Mouse (Mus musculus): ENCODE data around the gene Commd6. TPM values are rescaled to one million over a fixed set of nuclear protein-coding genes. Genes with fewer than 3 reads are reported as not detected.

The Commd6 gene
- polyA plus RNA-seq, 2 experiments, result 20.2 to 40.7 TPM

DNA sequence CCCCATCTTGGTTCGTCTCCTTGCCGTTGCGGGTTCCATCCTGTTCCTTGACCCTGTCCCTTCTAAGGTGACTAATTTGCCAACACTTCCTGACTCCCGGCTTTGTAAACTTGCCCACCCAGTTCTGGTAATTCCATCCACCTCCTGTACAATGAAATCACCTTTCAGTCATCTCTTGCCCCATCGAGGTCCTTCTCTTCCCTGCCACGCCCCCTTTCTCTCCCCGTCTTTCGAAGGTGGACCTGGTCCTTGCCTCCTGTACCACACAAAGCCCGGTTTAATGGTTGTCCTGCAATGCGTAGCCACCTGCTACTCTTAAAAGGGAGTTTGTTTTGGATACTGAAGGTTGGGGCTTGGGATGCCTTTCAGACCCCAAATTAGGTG lies 14.0 kb upstream of the Commd6 start:
- no peaks in the 10 kb centered on the region; the same call in 1 of the 2 replicates for H3K27me3 ChIP-seq (ENCODE audit: control insufficient read depth, insufficient read depth, low read length)
- H3K4me2 ChIP-seq (ENCODE audit: low read depth), result peak overlapping the region; percentile 91
- H3K36me3 ChIP-seq (replicated peaks; ENCODE audit: control insufficient read depth, insufficient read depth, low read depth), result no peaks in the 10 kb centered on the region
- no peaks in the 10 kb centered on the region for H3K9me3 ChIP-seq (ENCODE audit: control insufficient read depth, low read length)
- under 1% methylated on average over 10 of the region's 10 CpGs for WGBS (ENCODE audit: insufficient replicate concordance)
- peak overlapping the region; percentile 82 for H3K9ac ChIP-seq (replicated peaks)
- peaks cover 5 to 6% of the 10 kb centered on the region in 2 experiments; a peak in 2 of 4 replicates for H3K4me1 ChIP-seq (replicated peaks; ENCODE audit: control insufficient read depth in 2 of 2, insufficient read depth in 2 of 2, low read length in 1 of 2)
- H3K27ac ChIP-seq, result no peak overlapping the region
- no peak for ATAC-seq (ENCODE audit: insufficient read depth)
- H3K4me3 ChIP-seq (ENCODE audit: insufficient read depth in 1 of 2, low read depth in 2 of 2, low read length in 2 of 2), result peak overlapping the region; percentile 82 to 90
- TF ChIP-seq CTCF (IDR thresholded peaks at IDR 0.05; ENCODE audit: low read depth) (no peak), EP300 (IDR thresholded peaks at IDR 0.05; ENCODE audit: low read depth) (no peak)
- peak in 1 of 3 experiments; percentile 14 for DNase-seq (ENCODE audit: low read depth in 3 of 3, low spot score in 3 of 3)

GRCm38 (mm10) chr14:101653581-101654525 lies 13.4 kb upstream of the Commd6 start, which contains the start of gene Uchl3:
Gene Uchl3 (plus strand): TSS chr14:101653967.
- peak; percentile 99 for TF ChIP-seq CTCF (IDR thresholded peaks at IDR 0.05; ENCODE audit: low read depth)
- no peak for TF ChIP-seq EP300 (IDR thresholded peaks at IDR 0.05; ENCODE audit: low read depth)
- Histone ChIP-seq H3K4me1 (replicated peaks; ENCODE audit: control insufficient read depth in 2 of 2, insufficient read depth in 2 of 2, low read length in 1 of 2) (peaks cover 5 to 6% of the 10 kb centered on the region in 2 experiments; a peak in 2 of 4 replicates), H3K4me3 (ENCODE audit: insufficient read depth in 1 of 2, low read depth in 2 of 2, low read length in 2 of 2) (peak within 1 kb of the TSS; percentile 82 to 90), H3K27ac (no peak within 1 kb of the TSS), H3K4me2 (ENCODE audit: low read depth) (peak within 1 kb of the TSS; percentile 91), H3K9me3 (ENCODE audit: control insufficient read depth, low read length) (no peaks in the 10 kb centered on the region), H3K27me3 (ENCODE audit: control insufficient read depth, insufficient read depth, low read length) (no peaks in the 10 kb centered on the region; the same call in 1 of the 2 replicates), H3K9ac (replicated peaks) (peak within 1 kb of the TSS; percentile 82), H3K36me3 (replicated peaks; ENCODE audit: control insufficient read depth, insufficient read depth, low read depth) (no peaks in the 10 kb centered on the region)
- DNase-seq (ENCODE audit: low read depth in 3 of 3, low spot score in 3 of 3) (peak; percentile 82 to 87 (median 84)), ATAC-seq (ENCODE audit: insufficient read depth) (peak; percentile 92)
- under 1% methylated on average over 74 of the region's 81 CpGs for WGBS (ENCODE audit: insufficient replicate concordance)

DNA sequence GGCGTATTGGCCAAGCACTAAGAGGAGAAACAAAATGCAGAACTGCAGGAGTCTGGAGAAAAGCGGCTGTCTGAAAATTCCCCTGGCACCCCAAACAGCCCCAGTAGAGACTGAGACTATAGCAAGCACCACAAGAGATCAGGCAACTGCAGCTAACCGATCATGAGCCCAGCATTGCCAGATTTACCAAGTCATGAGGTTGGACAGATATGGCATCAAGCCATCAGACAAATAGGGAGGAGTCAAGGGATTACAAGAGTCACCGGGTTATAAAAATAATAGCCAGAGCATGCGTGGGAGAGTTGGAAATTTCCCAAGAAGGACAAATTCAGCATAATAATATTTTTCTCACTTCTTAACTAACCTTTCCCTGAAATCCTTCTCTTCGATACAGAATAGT lies 12.1 kb upstream of the Commd6 start:
- H3K4me3 ChIP-seq (ENCODE audit: insufficient read depth in 1 of 2, low read depth in 2 of 2, low read length in 2 of 2), result no peak overlapping the region
- TF ChIP-seq CTCF (IDR thresholded peaks at IDR 0.05; ENCODE audit: low read depth) (no peak), EP300 (IDR thresholded peaks at IDR 0.05; ENCODE audit: low read depth) (no peak)
- H3K9ac ChIP-seq (replicated peaks), result no peak overlapping the region
- WGBS (ENCODE audit: insufficient replicate concordance), result 77% methylated on average over 6 of the region's 6 CpGs
- H3K9me3 ChIP-seq (ENCODE audit: control insufficient read depth, low read length), result no peaks in the 10 kb centered on the region
- no peaks in the 10 kb centered on the region; the same call in 1 of the 2 replicates for H3K27me3 ChIP-seq (ENCODE audit: control insufficient read depth, insufficient read depth, low read length)
- no peak for DNase-seq (ENCODE audit: low read depth in 3 of 3, low spot score in 3 of 3)
- no peak overlapping the region for H3K4me2 ChIP-seq (ENCODE audit: low read depth)
- H3K4me1 ChIP-seq (replicated peaks; ENCODE audit: control insufficient read depth in 2 of 2, insufficient read depth in 2 of 2, low read length in 1 of 2), result peaks cover 5 to 6% of the 10 kb centered on the region in 2 experiments; a peak in 2 of 4 replicates
- no peaks in the 10 kb centered on the region for H3K36me3 ChIP-seq (replicated peaks; ENCODE audit: control insufficient read depth, insufficient read depth, low read depth)
- no peak overlapping the region for H3K27ac ChIP-seq
- no peak for ATAC-seq (ENCODE audit: insufficient read depth)

DNA sequence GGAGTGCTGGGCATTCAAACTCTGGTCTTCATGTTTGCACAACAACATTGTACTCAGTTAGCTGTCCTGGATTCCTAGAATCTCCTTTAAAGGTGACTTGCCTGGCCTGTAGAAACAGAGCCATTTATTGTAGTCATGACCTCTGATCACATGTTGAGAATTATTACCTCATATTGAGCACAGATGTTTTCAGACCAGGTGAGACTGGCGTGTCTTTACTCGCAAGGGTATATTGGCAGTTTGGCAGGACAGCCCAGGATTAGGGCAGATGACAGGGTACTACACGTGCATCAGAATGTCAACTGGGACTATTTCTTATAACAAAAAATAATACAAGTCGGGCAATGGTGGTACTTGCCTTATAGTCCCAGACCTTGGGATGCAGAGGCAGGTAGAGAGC lies 10.1 kb upstream of the Commd6 start:
- TF ChIP-seq CTCF (IDR thresholded peaks at IDR 0.05; ENCODE audit: low read depth) (no peak), EP300 (IDR thresholded peaks at IDR 0.05; ENCODE audit: low read depth) (no peak)
- no peak for ATAC-seq (ENCODE audit: insufficient read depth)

DNA sequence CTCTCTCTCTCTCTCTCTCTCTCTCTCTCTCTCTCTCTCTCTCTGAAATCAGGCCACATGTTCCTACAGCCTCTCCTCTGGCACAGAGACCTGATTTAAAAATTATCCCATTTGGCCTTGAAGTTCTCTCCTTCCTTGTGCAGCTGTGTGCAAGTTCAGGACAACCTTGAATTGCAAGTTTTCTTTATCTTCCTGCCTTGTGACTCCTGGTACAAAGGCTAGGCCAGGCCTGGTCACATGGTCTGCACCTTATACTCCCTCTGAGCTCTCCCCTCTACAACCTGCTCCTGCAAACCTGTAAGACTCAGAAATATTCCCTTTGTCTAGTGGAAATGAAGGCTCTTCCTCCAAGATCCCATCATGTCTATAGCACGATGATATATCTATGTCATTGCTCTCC lies 4.5 kb upstream of the Commd6 start:
- H3K9me3 ChIP-seq (ENCODE audit: control insufficient read depth, low read length), result no peaks in the 10 kb centered on the region
- DNase-seq (ENCODE audit: low read depth in 3 of 3, low spot score in 3 of 3) (no peak), ATAC-seq (ENCODE audit: insufficient read depth) (no peak)
- H3K4me1 ChIP-seq (replicated peaks; ENCODE audit: control insufficient read depth in 2 of 2, insufficient read depth in 2 of 2, low read length in 1 of 2), result no peaks in the 10 kb centered on the region
- WGBS (ENCODE audit: insufficient replicate concordance), result 50% methylated on average over 1 of the region's 1 CpGs
- no peak overlapping the region for H3K27ac ChIP-seq
- no peak overlapping the region for H3K9ac ChIP-seq (replicated peaks)
- no peaks in the 10 kb centered on the region for H3K36me3 ChIP-seq (replicated peaks; ENCODE audit: control insufficient read depth, insufficient read depth, low read depth)
- no peak overlapping the region for H3K4me2 ChIP-seq (ENCODE audit: low read depth)
- no peaks in the 10 kb centered on the region for H3K27me3 ChIP-seq (ENCODE audit: control insufficient read depth, insufficient read depth, low read length)
- no peak for TF ChIP-seq EP300 (IDR thresholded peaks at IDR 0.05; ENCODE audit: low read depth)
- no peak for TF ChIP-seq CTCF (IDR thresholded peaks at IDR 0.05; ENCODE audit: low read depth)
- H3K4me3 ChIP-seq (ENCODE audit: insufficient read depth in 1 of 2, low read depth in 2 of 2, low read length in 2 of 2), result no peak overlapping the region

More for the DNA sequence above, 10.1 kb upstream of the Commd6 start:
- H3K4me2 ChIP-seq (ENCODE audit: low read depth), result no peak overlapping the region
- no peaks in the 10 kb centered on the region; the same call in 1 of the 2 replicates for H3K27me3 ChIP-seq (ENCODE audit: control insufficient read depth, insufficient read depth, low read length)
- no peak overlapping the region for H3K9ac ChIP-seq (replicated peaks)
- H3K4me3 ChIP-seq (ENCODE audit: insufficient read depth in 1 of 2, low read depth in 2 of 2, low read length in 2 of 2), result no peak overlapping the region
- 56% methylated on average over 4 of the region's 4 CpGs for WGBS (ENCODE audit: insufficient replicate concordance)
- peaks cover 2 to 5% of the 10 kb centered on the region in 2 experiments; a peak in 2 of 4 replicates for H3K4me1 ChIP-seq (replicated peaks; ENCODE audit: control insufficient read depth in 2 of 2, insufficient read depth in 2 of 2, low read length in 1 of 2)
- no peak overlapping the region for H3K27ac ChIP-seq
- no peaks in the 10 kb centered on the region for H3K36me3 ChIP-seq (replicated peaks; ENCODE audit: control insufficient read depth, insufficient read depth, low read depth)
- no peaks in the 10 kb centered on the region for H3K9me3 ChIP-seq (ENCODE audit: control insufficient read depth, low read length)
- DNase-seq (ENCODE audit: low read depth in 3 of 3, low spot score in 3 of 3), result no peak
